Mouse (Mus musculus): ENCODE results near the gene Camk1d. TPM values are rescaled to one million over a fixed set of nuclear protein-coding genes. Genes with fewer than 3 reads are reported as not detected.
A peak's percentile ranks its signal among the peaks of the same experiment; 100 is the strongest.

Gene Camk1d
- total RNA-seq, 2 experiments from 2014 or later, result 3.9 to 4.8 TPM

- no peak for DNase-seq
These were observed 236.8 kb downstream of the Camk1d start for GRCm38 (mm10) chr2:5477525-5477924.

- DNase-seq, result no peak
These were observed 244.9 kb downstream of the Camk1d start for GRCm38 (mm10) chr2:5469366-5469941.

GRCm38 (mm10) chr2:5467537-5467936, 246.8 kb downstream of the Camk1d start:
- no peak for DNase-seq

DNA sequence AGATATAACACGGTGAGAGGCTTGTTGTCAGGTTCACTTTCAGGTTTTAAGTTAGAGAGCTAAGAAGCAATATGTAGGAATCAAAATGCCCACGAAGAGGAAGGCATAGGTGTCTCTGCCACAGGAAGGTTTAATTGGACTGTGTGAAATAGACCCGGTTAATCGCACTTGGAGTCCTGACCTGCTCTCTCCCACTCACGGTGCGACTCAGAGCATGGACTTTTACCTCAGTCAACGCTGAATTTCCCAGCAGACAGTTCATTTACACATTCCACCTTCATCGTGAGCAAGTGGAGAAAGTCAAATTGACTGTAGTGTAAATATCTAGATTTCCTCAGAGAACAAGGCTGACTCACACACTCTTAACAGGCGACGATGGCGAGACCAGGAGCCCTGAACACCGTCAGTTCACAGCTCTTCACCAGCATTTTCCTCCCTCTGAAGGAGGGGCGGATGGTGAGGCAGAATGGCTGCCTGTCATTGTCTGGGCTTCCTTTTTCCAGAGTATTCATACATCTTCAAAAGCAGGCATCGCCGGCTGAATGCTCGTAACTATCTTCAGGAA, 255.6 kb downstream of the Camk1d start:
- DNase-seq, result no peak

- peak; percentile 42 to 67 for DNase-seq
These were observed 256.2 kb downstream of the Camk1d start for GRCm38 (mm10) chr2:5458075-5458494.

DNA sequence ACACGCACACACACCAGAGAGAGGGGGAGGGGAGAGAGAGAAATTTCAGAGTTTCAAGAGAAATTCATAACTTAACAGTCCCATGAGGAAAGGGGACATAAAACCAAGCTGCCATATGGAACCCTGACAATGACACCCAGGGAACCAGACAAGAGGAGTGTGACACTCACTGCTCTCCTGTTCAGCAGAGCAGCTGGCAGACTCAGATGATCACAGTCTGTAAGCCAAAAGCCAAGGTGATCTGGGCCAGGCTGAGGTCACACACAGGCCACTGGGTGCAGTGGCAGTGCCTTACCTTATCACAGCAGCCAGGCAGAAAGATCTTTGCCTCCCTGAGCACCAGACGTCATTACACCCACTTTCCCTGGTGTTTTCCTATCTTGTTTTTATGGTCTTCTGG, 258.2 kb downstream of the Camk1d start:
- peak; percentile 65 to 81 for DNase-seq

DNA sequence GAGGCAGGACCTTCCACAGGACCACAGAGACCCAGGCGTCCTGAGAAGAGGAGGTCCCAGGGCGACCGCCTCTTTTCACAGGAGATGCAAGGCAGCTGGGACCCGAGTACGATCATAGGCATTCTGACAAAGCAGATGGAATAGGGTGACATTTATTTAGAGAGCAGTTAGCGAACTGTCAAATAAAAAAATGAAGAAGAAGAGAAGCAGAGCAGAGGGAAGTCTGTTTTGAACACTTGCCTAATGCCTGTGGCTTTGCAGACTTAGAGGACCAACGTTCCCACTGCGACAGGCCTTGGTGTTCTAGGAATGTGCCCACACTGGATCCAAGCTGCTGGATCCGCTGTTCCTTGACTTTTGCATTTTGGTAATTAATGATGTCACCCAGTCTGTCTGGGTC, 259.5 kb downstream of the Camk1d start:
- no peak for DNase-seq

DNA sequence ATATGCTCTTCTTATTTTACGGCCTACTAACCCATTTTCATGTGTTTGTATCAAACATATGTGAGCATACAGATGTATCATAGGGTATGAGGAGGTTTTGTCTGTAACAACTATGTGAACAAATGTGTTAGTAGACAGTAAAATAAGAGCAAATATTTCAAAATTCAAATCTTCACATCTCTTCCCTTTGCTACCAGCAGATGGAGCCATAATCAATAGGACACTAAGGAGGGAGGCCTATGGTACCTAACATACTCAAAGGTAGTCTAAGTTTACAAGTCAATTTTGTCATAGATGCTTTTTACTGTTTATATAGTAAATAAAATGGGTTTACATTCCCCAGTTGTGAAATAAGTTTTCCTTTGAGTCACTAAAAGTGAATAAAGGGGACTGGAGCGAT, 262.7 kb downstream of the Camk1d start:
- DNase-seq, result peak in 1 of 2 experiments; percentile 40

- no peak for DNase-seq
These were observed 269.0 kb downstream of the Camk1d start for GRCm38 (mm10) chr2:5445357-5445756.

- no peak for DNase-seq
These were observed 276.6 kb downstream of the Camk1d start for GRCm38 (mm10) chr2:5437690-5438089.

GRCm38 (mm10) chr2:5435587-5436253, 278.6 kb downstream of the Camk1d start:
- DNase-seq, result no peak

DNA sequence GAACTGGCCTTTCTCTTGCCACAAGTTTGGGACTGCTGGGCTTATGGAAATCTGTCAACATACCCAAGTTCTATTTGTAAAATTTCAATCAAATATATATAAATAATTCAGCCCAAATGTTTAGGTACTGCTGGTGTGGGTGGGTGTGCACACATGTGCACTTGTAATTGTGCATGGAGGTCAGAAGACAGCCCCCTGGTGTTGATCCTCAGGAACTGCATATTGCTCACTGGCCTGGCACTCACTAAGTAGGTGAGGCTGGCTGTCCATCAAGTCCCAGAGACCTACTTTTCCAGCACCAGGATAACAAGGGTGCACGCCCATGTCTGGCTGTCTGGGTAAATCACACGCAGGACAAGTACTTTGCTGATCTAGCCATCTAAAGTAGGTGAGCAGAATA, 283.0 kb downstream of the Camk1d start:
- peak in 1 of 2 experiments; percentile 16 for DNase-seq

DNA sequence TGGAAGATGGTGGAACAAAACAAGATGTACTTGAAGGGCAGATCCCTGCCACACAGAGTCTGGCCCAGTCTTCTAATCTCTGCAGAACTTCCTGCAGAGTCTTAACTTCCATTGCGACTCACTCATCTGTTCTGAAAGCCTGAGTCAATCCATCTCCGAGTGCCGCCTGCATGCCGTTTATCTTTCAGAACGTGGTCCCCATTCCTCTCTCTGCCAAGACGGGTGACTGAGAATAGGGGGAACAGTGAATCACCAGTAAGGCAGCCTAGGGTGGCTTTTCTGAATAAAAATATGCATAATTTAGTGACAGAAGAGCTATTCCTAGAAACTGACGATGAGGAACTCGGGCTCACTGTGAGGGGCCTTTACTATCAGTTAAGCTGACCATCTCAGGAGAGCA, 284.4 kb downstream of the Camk1d start:
- DNase-seq, result no peak

DNA sequence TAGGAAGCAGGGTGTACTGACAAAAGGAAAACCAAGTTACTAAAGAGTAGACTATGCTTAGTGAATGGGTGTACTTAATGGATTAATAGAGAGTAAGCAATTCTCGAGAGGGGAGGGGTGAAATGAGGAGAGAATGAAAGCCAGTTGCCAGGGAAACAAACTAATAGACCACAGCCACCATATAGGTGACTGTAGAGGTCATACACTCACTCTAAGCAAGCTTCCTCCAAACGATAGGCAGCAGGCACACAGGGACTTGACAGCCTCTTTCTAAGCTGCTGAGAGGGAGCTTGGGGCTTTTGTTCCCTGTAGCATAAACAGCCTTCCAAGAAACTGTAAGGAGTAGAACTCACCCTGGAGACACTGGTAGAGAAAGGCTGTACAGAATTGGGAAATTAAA, 288.2 kb downstream of the Camk1d start:
- no peak for DNase-seq

GRCm38 (mm10) chr2:5425612-5426011, 288.7 kb downstream of the Camk1d start:
- DNase-seq, result no peak

DNA sequence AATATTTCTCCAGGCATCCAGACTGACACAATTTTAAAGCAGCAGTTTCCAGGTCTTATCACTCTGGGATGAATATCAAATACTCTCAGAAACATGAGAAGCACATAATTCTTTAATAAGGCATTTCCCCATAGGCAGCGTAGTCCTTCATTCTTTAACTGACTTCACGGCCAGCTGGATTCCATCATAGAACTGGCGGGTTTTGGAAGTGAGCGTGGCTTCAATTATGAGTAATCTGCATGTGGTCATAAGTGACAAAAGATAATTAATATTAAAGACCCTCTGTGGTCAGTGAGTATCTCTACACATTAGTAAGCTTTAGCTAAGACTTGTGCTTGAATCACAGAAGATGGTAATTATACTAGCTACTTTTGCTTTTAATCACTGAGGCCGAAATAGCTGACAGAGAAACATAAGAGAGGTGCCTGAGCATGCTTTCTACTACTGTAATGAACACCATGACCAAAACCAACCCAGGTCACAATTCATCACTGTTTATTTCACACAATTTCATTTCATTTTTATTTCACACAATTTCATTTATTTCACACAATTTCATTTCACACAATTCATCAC, 293.6 kb downstream of the Camk1d start:
- DNase-seq, result no peak

GRCm38 (mm10) chr2:5418802-5419201, 295.5 kb downstream of the Camk1d start:
- no peak for DNase-seq

- DNase-seq, result peak; percentile 4 to 16
These were observed 296.9 kb downstream of the Camk1d start for GRCm38 (mm10) chr2:5417158-5418032.

DNA sequence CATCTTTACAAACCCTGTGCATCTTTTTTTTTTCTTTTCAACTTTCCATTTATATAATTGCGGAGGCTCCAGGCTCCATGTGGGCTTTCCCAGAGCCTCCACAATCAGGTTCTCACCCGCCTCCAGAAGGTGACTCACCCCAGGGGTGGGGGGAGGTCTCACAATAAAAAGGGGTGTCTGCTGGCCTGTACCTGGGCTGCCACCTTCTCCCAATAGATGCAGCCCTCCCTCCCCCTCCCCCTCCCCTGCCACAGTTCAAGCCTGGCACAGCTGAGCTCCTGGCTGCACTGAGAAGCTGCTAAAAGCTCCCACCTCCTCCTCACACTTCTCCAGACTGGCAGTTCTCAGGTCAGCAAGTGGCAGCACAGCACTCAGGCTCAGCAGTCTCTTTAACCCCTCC, 302.5 kb downstream of the Camk1d start:
- no peak for DNase-seq

GRCm38 (mm10) chr2:5403850-5404249, 310.5 kb downstream of the Camk1d start:
- DNase-seq, result peak; percentile 7 to 47

DNA sequence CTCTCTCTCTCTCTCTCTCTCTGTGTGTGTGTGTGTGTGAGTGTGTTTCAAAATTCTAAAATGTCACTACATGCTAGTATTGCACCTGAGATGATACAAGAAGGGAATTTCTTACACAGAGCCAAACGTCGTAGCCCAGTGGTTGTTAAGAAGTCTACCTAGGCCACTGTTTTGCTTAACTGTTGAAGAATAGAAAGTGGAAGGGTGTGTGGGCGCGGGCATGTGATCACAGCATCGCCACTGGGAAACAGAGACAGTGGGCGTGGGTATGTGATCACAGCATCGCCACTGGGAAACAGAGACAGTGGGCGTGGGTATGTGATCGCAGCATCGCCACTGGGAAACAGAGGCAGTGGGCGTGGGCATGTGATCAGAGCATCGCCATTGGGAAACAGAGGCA, 312.3 kb downstream of the Camk1d start:
- DNase-seq, result no peak

DNA sequence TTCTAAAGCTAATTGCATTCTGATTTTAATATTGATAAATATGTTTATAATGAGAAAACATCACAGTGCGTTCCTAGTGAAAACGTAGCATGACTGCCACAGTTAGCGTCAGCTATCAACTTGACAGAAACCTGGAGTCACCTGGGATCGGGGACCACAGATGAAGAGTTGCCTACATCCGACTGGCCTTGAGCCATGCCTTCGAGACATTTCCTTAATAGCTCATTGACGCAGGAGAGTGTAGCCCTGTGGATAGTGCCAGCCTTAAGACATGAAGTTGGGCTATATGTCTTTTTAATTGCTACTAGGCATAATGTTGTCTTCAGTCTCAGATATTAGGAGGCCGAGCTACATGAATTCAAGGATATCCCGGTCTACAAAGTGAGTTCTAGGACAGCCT, 315.8 kb downstream of the Camk1d start:
- no peak for DNase-seq

DNA sequence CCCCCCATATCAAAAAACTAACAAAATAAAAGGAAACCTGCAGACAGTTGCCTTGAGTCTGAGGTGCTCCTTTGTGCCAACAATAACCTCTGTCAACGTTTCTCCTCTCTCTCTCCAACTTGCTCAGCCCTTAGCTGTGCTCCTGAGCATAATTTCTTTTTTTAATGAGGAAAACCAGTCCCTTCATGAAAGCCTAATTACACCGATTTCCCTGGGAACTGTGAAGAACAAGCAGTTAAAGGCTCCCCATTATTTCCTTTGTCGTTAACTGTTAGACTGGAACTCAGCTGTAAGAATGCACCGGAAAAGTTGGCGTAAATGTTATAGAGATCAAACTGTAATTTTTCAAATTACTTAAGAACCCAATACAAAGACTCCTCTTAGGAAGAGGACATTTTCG, 316.3 kb downstream of the Camk1d start:
- DNase-seq, result no peak

Data from heart, adult 18-20 months (tissue).